Mouse (Mus musculus): ENCODE data around the gene Kcnq4.
A peak's percentile ranks its signal among the peaks of the same experiment; 100 is the strongest.

Kcnq4 gene

DNA sequence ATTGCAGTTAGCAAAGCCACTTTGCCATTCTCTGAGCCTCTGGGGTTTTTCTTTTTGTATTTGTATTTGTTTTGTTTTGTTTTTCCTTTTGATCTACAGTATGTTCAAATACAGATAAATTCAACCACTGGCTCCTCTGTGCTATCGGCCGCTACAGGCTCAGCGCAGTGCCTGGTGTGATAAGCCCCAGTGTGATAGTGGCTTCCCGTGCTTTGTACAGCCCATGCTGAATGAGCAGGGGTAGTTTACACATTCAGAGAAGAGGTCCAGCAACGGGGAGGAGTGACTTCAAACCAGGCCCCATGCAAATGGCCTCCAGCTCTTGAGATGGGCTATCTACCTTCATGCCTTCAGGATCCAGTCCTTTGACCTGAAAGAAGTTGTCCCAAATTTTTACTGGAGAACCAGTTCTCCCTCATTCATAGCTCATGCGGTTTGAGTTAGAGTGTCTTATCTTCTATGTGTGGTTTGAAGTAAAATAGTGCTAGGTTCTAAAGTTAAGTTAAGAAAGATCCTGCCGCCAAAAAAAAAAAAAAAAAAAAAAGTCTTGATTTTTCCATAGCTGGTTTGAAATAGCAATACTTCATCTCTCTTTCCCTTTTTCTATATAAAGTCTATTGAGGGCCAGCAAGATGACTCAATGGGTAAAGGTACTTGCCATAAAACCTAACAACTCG lies 73.5 kb downstream of the Kcnq4 start:
- DNase-seq (ENCODE audit: low read depth in 2 of 2, low spot score in 2 of 2) = no peak

DNA sequence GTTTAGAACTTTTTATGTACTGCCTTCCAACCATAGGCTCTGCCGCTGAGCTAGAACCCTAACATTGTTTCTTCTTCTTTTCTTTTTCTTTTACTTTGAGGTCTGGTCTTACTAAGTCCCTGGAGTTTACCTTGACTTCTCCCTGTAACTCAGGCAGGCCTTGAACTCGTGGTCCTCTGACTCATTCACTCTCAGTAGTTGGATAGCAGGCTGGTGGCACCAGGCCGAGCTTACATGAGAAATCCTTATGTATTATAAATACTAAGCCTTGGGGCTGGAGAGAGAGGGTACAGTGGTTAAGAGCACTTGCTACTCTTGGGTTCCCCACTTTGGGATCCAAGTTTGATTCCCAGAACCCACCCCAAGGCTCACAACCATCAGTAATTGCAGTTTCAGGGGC lies 74.8 kb downstream of the Kcnq4 start:
- DNase-seq (ENCODE audit: low read depth in 2 of 2, low spot score in 2 of 2) = no peak

DNA sequence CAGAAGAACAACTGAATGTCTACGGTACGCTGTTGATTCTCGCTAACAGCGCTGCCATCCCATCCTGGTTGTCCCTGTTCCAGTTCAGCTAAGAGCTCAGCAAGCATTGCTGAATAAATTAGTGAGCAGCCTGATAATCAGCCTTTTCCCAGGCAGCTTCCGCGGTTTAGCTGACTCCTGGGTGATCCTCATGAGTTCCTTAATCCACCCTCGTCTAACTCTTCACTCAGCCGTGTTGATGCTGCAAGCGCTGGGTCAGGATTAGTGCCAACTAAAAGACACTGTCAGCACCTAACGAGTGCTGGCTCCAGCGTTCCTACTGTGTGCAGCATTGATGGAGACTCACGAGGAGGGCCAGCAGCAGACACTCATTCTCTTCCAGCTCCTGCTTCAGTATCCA lies 77.4 kb downstream of the Kcnq4 start:
- DNase-seq (ENCODE audit: low read depth in 2 of 2, low spot score in 2 of 2) = no peak

DNA sequence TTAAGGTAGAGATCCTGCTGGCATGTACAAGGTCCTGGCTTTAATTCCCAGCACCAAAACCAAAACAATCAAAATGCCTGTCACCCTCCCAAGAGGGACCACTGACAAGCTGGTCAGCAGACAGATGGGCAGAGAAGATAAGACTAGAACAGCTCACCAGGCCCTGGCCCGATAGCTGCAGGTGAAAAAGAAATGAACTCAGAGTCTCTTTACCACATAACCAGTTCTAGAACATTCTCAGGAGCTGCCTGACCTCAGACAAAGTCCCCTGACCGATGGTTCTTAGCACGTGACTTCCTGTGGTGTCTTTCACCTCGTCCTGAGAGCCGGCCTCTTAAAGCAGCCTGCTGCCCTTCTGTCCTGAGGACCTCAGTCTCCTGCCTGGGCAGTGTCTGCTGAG lies 78.8 kb downstream of the Kcnq4 start:
- no peak for DNase-seq (ENCODE audit: low read depth in 2 of 2, low spot score in 2 of 2)

DNA sequence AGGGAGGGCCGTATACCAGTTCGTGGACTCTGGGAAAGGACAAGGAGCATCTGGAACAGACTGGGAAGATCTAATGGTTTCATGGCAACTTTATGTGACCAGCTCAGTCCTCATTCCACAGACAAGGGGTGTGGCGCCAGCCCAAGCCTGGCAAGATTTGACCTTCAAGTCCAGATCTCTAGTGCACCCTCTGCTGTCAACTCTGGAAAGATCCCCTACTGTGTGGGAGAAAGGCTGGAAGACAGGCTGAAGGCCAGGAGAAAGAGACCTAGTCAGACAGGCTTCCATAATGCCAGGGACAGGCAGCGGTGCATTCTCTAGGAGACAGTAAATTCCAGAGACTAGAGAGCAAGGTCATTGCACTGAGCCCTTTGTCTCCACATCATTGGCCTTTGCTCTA lies 79.9 kb downstream of the Kcnq4 start:
- no peak for DNase-seq (ENCODE audit: low read depth in 2 of 2, low spot score in 2 of 2)

DNA sequence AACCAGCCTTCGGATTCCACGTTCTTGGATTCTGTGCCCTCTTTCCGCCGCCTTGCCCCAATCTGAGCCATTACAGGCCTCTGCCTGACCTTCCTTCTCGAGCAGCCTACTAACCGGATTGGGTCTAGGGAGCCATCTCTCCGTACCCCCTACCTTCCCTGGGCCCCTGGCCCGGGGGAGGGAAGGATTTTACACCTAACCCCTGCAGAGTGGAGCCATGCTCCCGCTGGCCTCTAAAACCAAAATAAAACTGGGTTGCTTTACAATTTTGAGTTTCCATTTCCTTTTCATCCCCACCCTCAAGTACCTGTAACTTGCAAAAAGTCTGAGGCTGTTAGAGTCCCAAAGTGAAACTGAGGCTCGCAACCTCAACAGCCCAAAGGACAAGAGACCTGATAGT lies 80.9 kb downstream of the Kcnq4 start:
- no peak for DNase-seq (ENCODE audit: low read depth in 2 of 2, low spot score in 2 of 2)

DNA sequence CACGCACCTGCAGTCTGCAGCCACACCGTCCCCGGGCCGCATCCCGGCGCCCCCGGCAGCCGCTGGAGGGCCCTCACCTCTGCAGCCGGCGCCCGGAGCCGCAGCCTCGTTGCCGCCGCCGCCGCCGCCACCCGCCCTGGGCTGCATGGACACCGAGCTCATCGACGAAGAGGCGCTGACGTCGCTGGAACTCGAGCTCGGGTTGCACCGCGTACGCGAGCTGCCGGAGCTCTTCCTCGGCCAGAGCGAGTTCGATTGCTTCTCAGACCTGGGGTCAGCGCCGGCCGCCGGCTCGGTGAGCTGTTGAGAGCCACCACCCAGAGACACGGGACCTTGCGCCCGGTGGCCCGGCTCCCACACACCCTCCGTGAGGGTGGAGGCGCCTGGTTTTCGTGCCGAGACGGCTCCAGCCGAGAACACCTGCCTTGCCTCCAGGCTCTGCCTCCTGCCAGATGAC lies 81.3 kb downstream of the Kcnq4 start:
- peak; percentile 16 to 23 for DNase-seq (ENCODE audit: low read depth in 2 of 2, low spot score in 2 of 2)

DNA sequence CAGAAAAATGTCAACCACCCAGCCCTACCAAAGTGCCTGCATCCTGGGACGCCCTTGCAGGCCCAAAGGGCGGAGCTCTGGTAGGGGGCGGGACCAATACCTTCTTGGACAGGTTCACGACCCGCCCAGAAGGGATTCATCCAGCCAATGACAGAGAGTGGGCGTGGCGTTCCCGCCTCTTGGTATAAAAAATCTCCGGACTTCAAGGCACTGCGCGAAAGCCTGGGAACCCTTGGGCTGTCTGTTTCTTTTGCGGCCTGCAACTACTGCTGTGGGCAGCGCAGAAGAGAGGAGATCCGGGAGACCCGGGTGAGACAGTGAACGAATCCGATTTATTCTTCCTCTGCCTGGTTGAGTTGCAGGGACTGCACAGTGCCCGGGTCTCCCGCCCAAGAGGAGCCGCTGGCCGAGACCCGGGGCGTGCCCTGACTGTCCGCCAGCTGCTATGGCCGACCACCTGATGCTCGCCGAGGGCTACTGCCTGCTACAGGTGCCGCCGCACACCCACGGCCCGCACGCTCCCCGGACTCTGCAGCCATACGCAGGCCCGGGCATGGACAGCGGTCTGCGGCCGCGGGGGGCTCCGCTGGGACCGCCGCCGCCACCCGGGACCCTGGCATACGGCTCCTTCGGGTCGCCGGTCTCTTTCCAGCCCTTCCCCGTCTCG lies 81.9 kb downstream of the Kcnq4 start, which contains the start of gene Cited4:
TSS of gene Cited4 (plus strand) at position 215 of the 667 bp plus-strand sequence.
- peak; percentile 53 to 70 for DNase-seq (ENCODE audit: low read depth in 2 of 2, low spot score in 2 of 2)

DNA sequence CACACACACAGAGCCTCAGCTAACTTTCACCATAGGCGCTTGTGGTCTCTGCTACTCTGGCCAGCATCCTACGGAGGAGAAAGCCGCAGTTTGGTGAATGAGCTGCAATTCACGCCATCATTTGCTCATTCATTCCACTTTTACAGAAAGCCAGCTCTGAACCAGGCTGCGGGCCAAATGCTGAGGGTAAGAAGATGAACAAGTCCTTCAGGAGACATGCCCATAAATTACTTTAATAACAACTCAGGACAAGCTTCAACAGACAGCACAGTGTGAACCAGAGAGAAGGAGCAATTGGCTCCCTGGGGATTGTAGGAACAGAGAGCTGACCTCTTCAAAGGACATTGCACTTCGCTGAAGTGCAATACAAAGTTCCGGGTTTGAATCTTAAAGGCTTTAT lies 82.6 kb downstream of the Kcnq4 start:
- no peak for DNase-seq (ENCODE audit: low read depth in 2 of 2, low spot score in 2 of 2)

DNA sequence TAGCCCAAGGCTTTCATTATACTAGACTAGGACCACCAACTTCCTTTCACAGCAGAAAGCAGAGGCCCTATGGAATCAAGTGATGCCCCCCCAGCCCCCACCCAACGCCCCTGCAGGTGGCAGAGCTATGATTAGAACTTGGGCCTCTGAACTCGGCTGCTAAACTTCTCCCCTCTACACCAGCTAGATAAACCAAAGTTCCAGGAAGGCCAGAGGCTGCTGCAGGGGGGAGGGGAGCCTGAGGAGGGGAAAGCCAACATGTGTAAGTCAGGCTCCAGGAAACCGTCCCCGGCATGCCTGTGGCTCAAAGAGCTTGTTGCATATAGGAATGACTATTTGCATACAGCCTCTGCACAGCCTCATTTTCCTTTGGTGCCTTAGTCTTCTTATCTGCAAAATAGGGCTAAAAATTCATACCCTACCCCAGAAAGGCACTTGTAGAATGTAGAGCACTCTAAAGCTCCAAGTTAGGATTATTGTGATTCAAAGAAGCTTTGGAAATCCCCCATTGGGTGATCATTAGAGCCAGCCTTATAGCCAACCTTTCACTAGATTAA lies 83.2 kb downstream of the Kcnq4 start:
- no peak for DNase-seq (ENCODE audit: low read depth in 2 of 2, low spot score in 2 of 2)

DNA sequence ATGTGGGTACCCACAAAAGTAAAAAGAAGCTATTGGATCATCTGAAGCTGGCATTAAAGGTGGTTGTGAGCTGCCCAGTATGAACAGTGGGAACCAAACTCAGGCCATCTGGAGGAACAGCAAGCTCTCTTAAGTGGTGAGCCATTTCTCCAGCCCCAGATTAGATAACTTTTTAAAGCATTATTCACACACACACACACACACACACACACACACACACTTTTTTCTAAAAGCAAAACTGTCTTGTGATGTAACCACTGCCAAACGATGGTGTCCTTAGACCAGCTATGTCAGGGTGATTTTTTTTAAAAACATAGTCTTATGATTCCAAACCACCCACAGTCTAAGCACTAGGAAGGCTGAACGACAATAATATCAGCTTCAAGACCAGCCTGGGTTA lies 83.8 kb downstream of the Kcnq4 start:
- DNase-seq (ENCODE audit: low read depth in 2 of 2, low spot score in 2 of 2) = no peak

DNA sequence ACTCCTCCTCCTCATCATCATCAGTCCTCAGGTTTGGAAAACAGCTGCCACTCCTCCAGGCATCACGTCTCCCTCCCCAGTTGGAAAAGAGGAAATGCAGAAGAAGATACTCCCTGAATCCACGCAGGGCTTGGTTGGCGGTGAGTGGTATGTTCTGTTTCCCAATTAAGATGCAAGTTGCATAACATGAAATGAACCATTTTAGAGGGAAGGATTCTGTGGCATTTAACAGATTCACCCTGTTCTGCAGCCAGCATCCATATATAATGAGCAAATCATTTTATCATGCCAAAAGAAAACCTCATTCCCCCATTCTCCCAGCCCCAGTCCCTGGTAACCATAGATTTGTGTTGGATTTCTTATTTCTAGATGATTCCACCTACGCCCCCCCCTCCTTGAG lies 87.9 kb downstream of the Kcnq4 start:
- DNase-seq (ENCODE audit: low read depth in 2 of 2, low spot score in 2 of 2) = no peak

DNA sequence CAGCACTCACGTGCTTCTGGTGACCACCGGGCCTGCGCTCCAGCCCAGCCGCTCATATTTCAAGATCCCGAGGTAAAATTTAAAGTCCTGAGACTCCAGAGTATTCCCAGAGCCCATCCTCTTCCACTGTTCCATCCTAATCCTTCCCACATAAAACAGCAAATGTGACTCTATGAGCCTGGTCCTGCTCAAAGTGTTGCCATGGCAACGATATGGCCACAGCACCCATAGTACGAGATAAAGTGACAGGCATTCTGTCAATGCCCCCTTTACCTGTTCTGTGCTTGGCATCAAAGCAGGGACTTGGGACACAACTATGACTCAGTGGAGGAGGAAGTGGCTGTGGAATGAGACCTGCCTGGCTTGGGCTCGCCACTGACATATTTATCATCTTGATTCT lies 92.5 kb downstream of the Kcnq4 start:
- no peak for DNase-seq (ENCODE audit: low read depth in 2 of 2, low spot score in 2 of 2)

DNA sequence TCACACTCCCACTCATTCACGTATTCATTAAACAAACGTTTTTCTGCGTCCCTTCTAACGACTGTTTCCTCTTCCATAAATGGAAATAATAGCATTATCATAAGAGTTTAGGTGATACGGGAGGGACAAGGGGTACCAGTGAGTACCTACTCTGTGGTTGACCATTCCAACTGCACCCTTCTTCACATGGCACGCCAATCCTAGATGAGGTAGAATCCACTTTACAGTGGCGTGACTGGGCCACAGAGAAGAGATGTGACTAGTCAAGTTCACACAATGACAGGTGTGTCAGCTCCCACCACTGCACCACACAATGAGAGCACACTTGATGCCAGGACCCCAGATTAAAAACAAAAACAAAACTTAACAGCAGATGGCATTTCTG lies 98.2 kb downstream of the Kcnq4 start:
- DNase-seq (ENCODE audit: low read depth in 2 of 2, low spot score in 2 of 2) = no peak

DNA sequence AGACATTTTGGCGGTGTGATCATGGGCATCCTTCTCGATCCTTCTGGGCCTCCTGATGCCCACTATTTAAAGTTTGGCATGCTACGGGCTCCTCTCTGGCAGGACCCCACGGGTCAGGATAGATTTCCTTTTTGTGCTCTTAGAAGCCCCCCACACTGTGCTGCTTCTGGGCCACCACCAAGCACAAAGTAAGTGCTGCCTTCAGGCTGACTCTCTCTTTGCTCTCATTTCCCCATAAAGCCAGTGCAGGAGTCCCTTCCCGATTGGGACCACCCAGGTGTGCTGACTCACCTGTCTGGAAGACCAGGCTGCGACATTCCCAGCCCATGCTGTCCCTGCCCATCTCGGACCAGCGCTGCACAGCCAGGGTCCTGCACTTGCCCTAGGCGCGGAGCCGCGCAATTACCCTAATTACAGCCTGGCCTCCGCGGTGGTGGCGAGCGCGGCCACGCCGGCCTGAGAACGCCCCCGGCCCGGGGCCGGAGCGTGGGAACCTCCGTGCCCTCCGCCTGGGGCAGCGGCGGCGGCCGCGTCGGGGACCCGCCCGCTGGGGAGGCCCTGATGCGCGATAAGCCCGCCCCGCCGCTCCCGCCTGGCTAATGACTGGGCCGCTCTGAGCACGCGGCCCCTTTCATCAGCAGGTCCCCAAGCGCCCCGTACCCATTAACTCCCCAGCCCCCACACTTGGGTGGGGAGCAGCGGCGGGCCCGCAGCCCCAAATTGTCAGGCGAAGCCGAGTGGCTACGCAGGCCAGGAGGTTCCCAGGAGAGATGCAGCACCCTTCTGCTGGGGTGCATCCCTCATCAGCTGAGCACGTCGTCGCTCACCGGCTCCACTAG lies 98.8 kb downstream of the Kcnq4 start:
- DNase-seq (ENCODE audit: low read depth in 2 of 2, low spot score in 2 of 2) = no peak

All from CD8-positive naive resting alpha-beta T cell, adult 2 months (primary cell).